Mouse (Mus musculus) hematopoietic stem cell, adult 5-6 weeks (primary cell): Measurements from ENCODE around the gene Tnip3. TPM values are rescaled to one million over a fixed set of nuclear protein-coding genes. Genes with fewer than 3 reads are reported as not detected.

Experiments
- ATAC-seq, 2 experiments: fragments of 125-278 bp in 1 of 2; replicated peaks in 1 of 2; 2 replicates each; pipeline ENCODE4 v1.8.0; 2016 to 2017; ENCODE audit warnings: inconsistent platforms in 2 of 2, mild to moderate bottlenecking in 2 of 2, moderate number of reproducible peaks in 2 of 2, low read depth in 1 of 2, moderate TSS enrichment in 1 of 2; ENCODE audit not compliant: low FRiP score in 2 of 2, poor library complexity in 2 of 2, severe bottlenecking in 2 of 2, insufficient read depth in 1 of 2, low TSS enrichment in 1 of 2
- total RNA-seq: library from RNA; stranded (forward); fragments of 172-1452, 232-1000 nt; gene quantifications from 2 replicates; pipeline ENCODE4 v1.2.3, GENCODE M21; 2017

The Tnip3 gene
- total RNA-seq, 1 experiment from 2014 or later, result 73.5 TPM

DNA sequence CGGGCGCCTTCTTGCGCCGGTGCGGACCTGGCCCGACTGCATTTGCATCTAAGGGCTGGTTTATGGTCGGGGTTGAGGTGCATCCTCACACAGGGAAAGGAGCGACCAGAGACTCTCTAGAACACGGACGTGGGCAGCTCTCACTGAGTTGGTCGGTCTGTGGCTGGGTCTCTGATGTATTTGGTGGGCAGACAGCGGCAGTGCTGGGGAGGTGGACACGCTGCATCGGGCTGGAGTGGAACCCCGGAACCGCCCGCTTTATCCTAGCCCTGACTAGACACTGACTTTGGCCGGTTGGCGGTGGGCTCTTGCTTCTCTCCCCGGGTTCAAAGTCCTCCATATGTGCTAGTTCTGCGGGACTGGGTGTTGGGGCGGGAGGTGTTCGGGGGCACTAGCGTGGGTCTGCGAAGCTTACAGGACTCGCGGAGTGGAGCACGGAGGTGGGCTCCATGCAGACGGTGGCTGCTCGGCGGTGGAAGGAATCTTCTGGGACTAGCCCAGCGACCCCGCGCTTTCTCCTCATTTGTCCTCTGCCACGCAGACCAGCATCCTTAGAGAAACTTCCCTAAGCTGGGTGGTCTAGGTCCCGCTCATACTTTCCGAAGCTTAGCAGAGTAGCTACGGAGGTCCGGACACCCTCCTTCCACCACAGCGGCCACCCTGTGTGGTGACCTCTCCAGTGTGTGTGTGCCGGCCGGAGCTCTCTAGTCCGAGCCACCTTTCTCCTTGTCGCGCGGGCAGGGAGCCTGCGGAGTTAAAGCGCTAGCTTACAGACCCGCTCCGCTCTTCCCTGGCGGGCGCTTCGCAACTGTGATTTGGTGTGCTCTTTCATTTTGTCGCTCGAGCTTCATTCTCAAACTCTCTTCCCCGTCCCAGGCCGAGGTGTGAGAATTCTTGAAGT lies 147.3 kb downstream of the Tnip3 start:
- ATAC-seq, result peak; percentile 44 to 49

Other genes starting within 250 kb of the Tnip3 start
- gene C130060K24Rik, start 144.2 kb upstream of the Tnip3 start, total RNA-seq, result not detected in 2 replicates
- 0.35 and 1.1 TPM in 2 replicates for gene Ndnf, start 146.3 kb downstream of the Tnip3 start, total RNA-seq